Mouse (Mus musculus) thymus, postnatal 14 days (tissue): ENCODE data around the gene Atm.
A peak's percentile ranks its signal among the peaks of the same experiment; 100 is the strongest.

ENCODE experiments used
- DNase-seq: peaks from one replicate; pipeline ENCODE4 v3.0.0; 2021

Atm gene

DNA sequence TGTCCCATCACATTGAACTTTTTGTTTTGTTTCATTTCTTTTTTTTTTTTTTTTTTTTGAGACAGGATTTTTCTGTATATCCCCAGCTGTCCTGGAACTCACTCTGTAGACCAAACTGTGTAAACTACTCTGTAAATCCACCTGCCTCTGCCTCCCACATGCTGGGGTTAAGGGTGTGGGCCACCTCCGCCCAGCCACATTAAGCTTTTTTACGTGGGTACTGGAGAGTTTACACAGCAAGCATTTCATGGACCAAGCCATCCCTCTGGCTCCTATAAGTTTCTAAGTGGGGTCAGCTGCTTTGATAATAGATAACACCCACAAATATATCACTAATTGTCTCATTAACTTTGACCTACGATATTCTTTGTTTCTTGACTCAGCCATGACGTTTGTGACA, 128.0 kb downstream of the Atm start:
- DNase-seq = no peak

DNA sequence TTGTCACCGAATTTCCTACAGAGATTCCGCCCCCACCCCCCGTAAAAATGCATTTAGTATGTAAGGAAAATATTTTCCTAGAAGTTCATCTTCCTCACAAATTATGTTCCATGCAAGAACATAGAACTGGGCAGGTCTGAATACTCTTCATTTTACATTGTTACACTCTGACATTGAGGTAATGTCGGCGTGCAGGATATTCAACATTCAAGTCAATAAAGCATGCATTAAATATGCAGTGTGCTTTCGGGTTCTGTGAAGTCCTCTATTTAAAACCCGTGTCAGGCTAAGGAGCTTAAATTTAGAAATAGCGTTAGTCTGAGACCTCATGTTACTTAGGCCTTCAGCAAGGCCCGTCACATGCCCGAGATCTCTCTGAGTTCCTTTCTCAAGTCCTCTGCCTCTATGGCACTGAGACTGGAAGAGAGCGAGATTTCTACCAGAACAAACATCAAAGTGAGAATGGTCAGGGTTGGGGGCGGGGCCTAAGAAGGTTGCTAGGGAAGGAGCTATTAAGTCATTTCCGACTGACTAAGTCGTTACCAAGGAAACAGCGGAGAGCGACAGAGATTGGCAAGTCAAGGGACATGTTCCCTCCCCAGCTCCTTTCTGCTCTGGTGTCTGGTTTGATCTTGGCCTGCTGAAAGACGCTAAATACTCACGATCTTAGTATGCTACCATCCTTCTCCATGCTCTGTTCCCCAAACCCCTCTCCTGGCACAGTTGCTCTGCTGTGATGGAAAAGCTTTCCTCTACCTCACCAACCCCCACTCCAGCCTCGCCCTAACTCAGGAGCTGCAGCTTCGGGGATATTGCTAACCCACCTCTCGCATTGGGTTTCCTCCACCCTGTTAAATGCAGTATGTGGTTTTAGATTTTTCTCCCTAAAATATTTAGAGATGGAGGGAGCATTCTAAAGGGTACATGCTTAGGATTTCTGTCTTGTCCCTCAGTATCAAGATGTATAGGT, 131.5 kb downstream of the Atm start:
- DNase-seq = peak; percentile 89

DNA sequence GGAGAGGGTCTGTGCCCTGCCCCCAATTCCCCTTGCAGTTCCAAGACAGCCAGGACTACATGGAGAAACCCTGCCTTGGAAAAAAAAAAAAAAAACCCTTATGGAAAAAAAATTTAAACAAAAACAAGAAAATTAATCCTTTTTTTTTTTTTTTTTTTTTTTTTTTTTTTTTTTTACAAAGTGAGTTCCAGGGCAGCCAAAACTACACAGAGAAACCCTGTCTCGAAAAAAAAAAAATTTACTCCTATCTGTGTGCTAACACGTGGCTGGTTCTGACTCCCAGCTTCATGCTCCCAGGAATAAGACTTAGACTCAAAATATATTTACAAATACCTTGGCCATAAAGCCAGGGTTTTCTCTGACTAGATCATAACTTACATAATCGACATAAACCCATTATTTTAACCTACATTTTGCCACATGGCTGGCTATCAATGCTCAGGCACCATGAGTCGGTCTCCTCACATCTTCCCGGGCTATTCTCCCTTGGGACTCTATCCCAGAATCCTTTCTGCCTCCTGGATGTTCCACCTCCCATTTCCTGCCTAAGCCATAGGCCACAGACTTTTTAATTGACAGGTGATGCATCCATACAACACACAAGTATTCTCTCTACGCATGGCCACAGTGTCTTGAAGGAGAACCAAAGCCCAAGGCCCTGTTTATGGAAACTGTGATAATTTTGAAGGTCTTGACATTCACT, 132.3 kb downstream of the Atm start:
- no peak for DNase-seq

DNA sequence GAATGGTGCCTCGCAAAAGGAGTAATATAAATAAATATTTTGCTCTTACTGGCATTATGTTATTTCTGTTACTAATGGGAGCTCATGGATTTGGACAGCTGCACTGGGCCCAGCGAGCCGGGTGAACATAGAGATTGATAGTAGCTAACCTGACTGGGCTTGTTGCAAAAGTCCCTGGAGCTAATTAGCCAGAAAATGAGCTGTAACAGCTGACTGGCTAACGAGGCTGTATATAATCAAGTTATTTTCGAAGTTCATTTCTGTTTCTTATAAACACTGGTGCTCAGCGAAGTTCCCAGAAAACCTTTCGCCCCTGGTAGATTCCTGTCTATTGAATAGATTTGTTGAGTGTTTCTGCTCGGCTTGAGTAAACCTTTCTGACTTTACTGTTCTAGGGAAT, 133.5 kb downstream of the Atm start:
- no peak for DNase-seq

DNA sequence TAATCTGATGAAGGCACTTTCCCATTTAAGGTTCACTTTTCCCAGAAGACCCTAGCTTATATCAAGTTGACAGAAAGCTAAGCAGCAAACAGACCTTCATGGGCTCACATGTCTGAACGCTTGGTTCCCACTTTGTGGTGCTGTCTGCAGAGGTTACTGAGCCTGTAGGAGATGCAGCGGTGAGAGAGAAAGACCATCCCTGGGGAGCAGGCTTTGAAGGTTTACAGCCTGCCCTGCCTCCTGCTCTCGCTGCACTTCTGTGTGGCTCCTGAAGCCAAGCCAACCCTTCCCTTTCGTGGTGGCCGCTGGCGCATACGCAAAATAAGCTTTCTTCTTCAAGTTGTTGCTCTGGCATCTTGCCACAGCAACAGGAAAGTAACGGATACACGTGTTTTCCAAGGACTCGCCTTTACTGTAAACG, 134.2 kb downstream of the Atm start, which contains the start of gene 4930550C14Rik:
4930550C14Rik (plus strand) TSS at position 35 of the 421 bp plus-strand sequence.
- DNase-seq = no peak

DNA sequence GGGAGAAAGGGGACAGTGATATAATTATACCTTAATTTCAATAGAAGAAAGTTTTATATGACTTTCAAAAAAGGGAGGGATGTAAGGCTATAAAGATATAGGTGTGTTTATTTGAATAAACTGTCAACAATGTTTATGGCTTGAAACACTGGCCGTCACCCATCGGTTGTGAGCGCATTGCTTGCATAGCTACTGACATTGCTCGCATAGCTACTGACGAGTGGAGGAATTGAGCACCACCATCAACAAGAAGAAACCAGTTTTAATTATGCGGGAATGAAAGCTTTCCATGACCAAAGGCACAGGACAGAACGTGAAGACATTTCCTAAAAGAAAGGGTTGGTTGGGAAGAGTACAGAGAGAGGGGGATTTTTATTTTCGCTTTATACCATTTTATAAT, 135.4 kb downstream of the Atm start:
- DNase-seq = no peak

DNA sequence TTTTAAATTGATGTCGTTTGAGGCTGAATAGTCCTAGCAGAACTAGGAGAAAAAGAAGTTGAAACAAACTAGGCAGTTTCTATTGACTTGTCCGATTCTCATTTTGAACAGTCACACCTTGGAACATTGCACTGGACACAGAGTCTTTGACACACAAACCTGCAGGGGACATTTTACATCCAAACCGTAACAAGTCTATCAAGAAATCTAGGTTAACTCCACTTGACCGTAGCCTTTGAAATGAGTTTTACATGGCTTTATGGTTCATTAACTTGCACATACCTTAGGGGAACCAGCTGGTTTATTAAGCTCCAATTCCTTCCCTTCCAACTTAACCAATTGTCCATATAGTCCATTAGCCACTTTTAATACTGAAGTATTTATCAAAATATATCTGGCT, 135.8 kb downstream of the Atm start:
- no peak for DNase-seq

DNA sequence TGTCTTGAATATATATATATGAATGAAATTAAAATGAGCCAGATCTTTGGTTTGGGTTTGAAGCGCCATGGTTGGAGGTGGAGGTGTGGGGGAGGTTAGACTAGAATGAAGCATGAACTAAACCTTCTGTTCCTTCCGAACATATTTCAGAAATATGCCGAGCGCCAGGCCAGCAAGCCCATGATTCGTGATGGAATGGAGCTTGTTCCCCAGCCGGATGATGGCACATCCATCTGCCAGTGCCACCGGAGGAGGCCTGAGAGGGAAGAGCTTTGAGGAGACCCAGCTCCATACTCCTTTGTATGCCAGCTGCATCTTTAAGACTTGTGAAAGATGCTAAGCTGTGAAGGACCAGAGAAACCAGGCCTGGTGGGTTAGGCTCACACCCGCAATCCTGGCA, 137.0 kb downstream of the Atm start:
- no peak for DNase-seq

DNA sequence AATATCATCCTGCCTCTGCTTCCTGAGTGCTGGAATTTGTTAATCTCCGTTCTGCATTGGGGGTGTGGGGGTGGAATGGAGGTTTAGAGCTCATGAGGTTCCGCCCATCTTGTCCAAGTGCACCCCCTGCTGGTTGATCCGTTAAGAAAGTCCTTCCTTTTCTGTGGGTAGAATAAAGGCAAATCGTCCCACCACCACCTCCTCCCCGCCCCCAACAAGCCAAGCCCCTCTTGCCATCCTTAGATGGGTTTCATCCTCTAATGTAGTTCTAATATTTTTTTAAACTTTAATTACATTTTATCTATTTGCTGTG, 138.2 kb downstream of the Atm start:
- DNase-seq = peak; percentile 78

DNA sequence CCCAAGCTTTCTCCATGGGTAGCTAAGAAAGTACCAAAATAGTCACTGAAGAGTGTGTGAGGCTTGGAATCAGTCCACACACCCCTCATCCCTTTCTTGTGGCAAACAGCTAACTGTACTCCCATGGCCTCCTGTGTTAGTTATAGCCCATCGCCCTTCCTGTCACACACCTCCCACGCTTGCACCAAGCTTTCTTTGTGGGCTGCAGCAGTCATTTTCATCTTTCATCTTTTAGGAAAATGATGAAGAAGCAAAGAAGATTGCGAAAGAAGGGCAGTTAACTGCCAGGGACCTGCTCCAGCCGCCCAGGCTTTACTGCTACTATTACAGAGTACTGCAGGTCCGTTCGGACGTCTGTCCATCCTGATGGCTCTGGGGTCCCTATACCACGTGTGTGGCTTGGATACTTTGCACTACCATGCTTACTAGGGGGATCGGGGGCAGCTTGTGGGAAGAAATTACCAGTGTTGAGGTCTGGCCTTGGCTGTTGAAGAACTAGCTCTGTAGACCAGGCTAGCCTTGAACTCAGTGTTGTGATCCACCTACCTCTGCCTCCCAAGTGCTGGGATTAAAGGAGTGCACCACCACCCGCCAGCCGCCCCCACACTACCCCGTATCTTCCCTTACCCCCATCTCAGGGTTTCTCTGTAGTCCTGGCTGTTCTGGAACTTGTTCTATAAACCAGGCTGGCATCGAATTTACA, 138.7 kb downstream of the Atm start:
- DNase-seq = no peak

DNA sequence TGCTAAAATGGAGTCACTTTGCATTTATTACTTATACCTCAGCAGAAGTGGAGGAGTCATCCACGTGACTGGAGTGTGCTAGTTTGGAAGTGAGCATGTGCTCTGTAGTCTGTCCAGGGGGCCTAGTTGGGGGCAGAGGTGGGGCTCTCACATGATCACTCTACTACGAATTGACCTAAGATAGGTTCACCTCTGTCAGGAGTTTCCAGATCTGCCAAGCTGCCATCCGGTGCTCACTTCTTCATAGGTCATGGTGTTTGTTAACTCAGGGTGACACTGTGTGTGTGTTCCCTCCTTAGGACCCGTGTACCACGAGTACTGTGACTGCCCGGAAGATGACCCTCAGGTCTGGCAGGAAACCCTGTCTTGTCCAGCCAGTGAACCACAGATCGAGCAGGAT, 146.4 kb downstream of the Atm start:
- no peak for DNase-seq
